Comparison of ENCODE assay signal across 29 mouse cellular contexts in the genomic region with DNA sequence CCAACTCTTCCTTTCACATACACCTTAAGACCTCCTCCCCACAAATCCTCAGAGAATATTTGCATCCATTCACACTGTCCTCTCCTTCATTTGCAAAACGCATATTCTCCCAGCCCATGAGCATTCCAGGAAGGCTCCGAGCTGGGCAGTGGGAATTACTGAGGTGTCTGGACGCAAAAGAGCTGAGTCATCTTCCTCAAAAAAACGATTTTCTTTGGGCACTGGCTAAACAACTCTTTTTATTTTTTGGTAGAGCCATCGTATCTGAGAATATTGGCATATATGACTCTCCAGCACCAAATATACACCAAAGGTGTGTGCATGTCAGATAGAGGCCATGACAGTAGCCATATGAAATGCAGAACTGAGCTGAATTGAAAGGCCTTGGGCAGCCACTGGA. TPM values are rescaled to one million over a fixed set of nuclear protein-coding genes. Genes with fewer than 3 reads are reported as not detected.
A peak's percentile ranks its signal among the peaks of the same experiment; 100 is the strongest.
DNase-seq lines count a peak whose midpoint lies in the region; TF ChIP-seq lines count a peak whose summit lies in the region.
"Had no signal": no experiment of that assay in that cellular context is flagged by ENCODE, and none has a peak within 500 bp of the region (broad histone marks: within the 10 kb centered on the region; RNA-seq: fewer than 3 reads in every experiment).

No protein-coding gene starts in this region.

- WGBS in heart, adult 2 months, result 36% methylated on average over 5 of the region's 5 CpGs

- H3K79me2 ChIP-seq in heart, adult 2 months (replicated peaks; ENCODE audit: control insufficient read depth, insufficient read depth, low read length), result peaks cover 2% of the 10 kb centered on the region; the same call in 1 of the 2 replicates
- peaks cover 76% of the 10 kb centered on the region for H3K79me2 ChIP-seq in C2C12 (ENCODE audit: control insufficient read depth, insufficient read depth)
- peaks cover 27% of the 10 kb centered on the region for H3K79me2 ChIP-seq in MEL (ENCODE audit: control insufficient read depth, insufficient read depth, low read length, poor library complexity)
- H3K79me2 ChIP-seq in myocyte (ENCODE audit: control insufficient read depth, insufficient read depth), result peaks cover 57% of the 10 kb centered on the region

- H3K4me3 ChIP-seq in heart, adult 2 months, result 0 out of 2 replicates have a peak overlapping the region, but pooled peaks have one; percentile 17
- H3K4me3 ChIP-seq in C2C12 (ENCODE audit: insufficient read depth, poor library complexity, severe bottlenecking) (peak overlapping the region; percentile 6), MEL (ENCODE audit: control insufficient read depth in 1 of 2, insufficient read depth in 1 of 2, low read depth in 2 of 2, low read length in 2 of 2) (no peak overlapping the region), myocyte (no peak overlapping the region)
- H3K4me3 ChIP-seq: embryonic facial prominence, embryonic 13.5 days; erythroblast, embryonic 14.5 days; hindbrain, embryonic 15.5 days; kidney, embryonic 15.5 days; layer of hippocampus, adult 2 months; left cerebral cortex, adult 2 months; limb, embryonic 12.5 days; midbrain, embryonic 10.5 days; midbrain, embryonic 15.5 days had no signal

- H3K9ac ChIP-seq in heart, adult 2 months (ENCODE audit: low read depth, low read length), result no peak overlapping the region
- H3K9ac ChIP-seq in MEL (ENCODE audit: control insufficient read depth, low read depth, low read length, poor library complexity, severe bottlenecking), result no peak overlapping the region
- H3K9ac ChIP-seq: embryonic facial prominence, embryonic 13.5 days; hindbrain, embryonic 15.5 days; kidney, embryonic 15.5 days; limb, embryonic 12.5 days; midbrain, embryonic 15.5 days had no signal

- peak overlapping the region; percentile 82 for H3K4me2 ChIP-seq in myocyte (ENCODE audit: low read depth)
- H3K4me2 ChIP-seq: hindbrain, embryonic 15.5 days; liver, embryonic 11.5 days; midbrain, embryonic 15.5 days had no signal

- DNase-seq in heart, adult 2 months, result no peak
- no peak for DNase-seq in heart, postnatal 25 days (ENCODE audit: low spot score)
- DNase-seq in MEL (ENCODE audit: low read depth, low spot score), result no peak
- no peak for DNase-seq in embryo, embryonic 9.5 days (ENCODE audit: extremely low spot score)
- no peak for DNase-seq in kidney, postnatal 25 days
- DNase-seq: adrenal gland, adult 8-10 months; cerebellum, adult 9-10 months; embryo, embryonic 11 days; heart, postnatal 4 days; kidney, adult 11 months; kidney, postnatal 36 days; lung, postnatal 10 days; right cerebral cortex, adult 18-20 months; spleen, adult 18-20 months; thymus, postnatal 14 days had no signal

- peaks cover 32% of the 10 kb centered on the region for H3K36me3 ChIP-seq in heart, adult 2 months (ENCODE audit: control insufficient read depth, insufficient read depth, low read length)
- H3K36me3 ChIP-seq in C2C12 (ENCODE audit: control insufficient read depth, insufficient read depth), result peaks cover 24% of the 10 kb centered on the region
- peaks cover 0 to 13% of the 10 kb centered on the region in 2 experiments; a peak in 1 of 4 replicates for H3K36me3 ChIP-seq in MEL (ENCODE audit: control insufficient read depth in 1 of 2, insufficient read depth in 2 of 2, low read length in 2 of 2)
- no peaks in the 10 kb centered on the region for H3K36me3 ChIP-seq in myocyte (ENCODE audit: control insufficient read depth, insufficient read depth)
- H3K36me3 ChIP-seq: hindbrain, embryonic 15.5 days; midbrain, embryonic 10.5 days; midbrain, embryonic 15.5 days had no signal

- H3ac ChIP-seq in C2C12 (ENCODE audit: control insufficient read depth, insufficient read length, low read depth), result no peak overlapping the region
- H3ac ChIP-seq in myocyte (ENCODE audit: control insufficient read depth, insufficient read length), result no peak overlapping the region

- peaks cover 18% of the 10 kb centered on the region for H3K4me1 ChIP-seq in heart, adult 2 months (ENCODE audit: control insufficient read depth, insufficient read depth, low read length)
- peaks cover 0 to 5% of the 10 kb centered on the region in 2 experiments for H3K4me1 ChIP-seq in MEL (ENCODE audit: control insufficient read depth in 1 of 2, insufficient read depth in 2 of 2, low read length in 2 of 2)

- H3K9me3 ChIP-seq in MEL (replicated peaks; ENCODE audit: insufficient read depth, low read length), result no peaks in the 10 kb centered on the region
- H3K9me3 ChIP-seq: embryonic facial prominence, embryonic 13.5 days; hindbrain, embryonic 15.5 days; kidney, embryonic 15.5 days; limb, embryonic 12.5 days; midbrain, embryonic 10.5 days; midbrain, embryonic 15.5 days had no signal

- no peak for TF ChIP-seq EP300 in heart, adult 2 months (IDR thresholded peaks at IDR 0.05; ENCODE audit: insufficient read depth, low read depth, low read length)
- no peak for TF ChIP-seq EP300 in MEL (IDR thresholded peaks at IDR 0.05; ENCODE audit: low read depth in 1 of 2, low read length in 2 of 2)

- TF ChIP-seq RAD21 in MEL (IDR thresholded peaks at IDR 0.05; ENCODE audit: low read depth, low read length), result no peak

- intact Hi-C loops in heart, adult 2 months (cut with DNase I), result no loop called here
- intact Hi-C loops in heart, postnatal 25 days (cut with DNase I), result no loop called here

- no peaks in the 10 kb centered on the region for H3K27me3 ChIP-seq in heart, adult 2 months (ENCODE audit: control insufficient read depth, insufficient read depth, low read length)
- no peaks in the 10 kb centered on the region for H3K27me3 ChIP-seq in C2C12 (ENCODE audit: control insufficient read depth, insufficient read depth, insufficient read length)
- no peaks in the 10 kb centered on the region for H3K27me3 ChIP-seq in MEL (ENCODE audit: control insufficient read depth in 1 of 2, insufficient read depth in 2 of 2, low read length in 2 of 2)
- H3K27me3 ChIP-seq in myocyte (ENCODE audit: control insufficient read depth, insufficient read depth, insufficient read length), result no peaks in the 10 kb centered on the region

- H3K79me3 ChIP-seq in C2C12 (ENCODE audit: low read depth), result peaks cover 57% of the 10 kb centered on the region

- H3K27ac ChIP-seq in heart, adult 2 months, result no peak overlapping the region; the same call in 1 of the 2 replicates
- H3K27ac ChIP-seq in MEL (ENCODE audit: control insufficient read depth, low read depth, low read length), result no peak overlapping the region
- H3K27ac ChIP-seq: embryonic facial prominence, embryonic 13.5 days; hindbrain, embryonic 15.5 days; kidney, embryonic 15.5 days; layer of hippocampus, adult 2 months; left cerebral cortex, adult 2 months; limb, embryonic 12.5 days; midbrain, embryonic 10.5 days; midbrain, embryonic 15.5 days had no signal

- TF ChIP-seq POLR2A in heart, adult 2 months (IDR thresholded peaks at IDR 0.05; ENCODE audit: insufficient read depth, low read depth, low read length), result no peak
- TF ChIP-seq POLR2A in MEL (IDR thresholded peaks at IDR 0.05; ENCODE audit: control insufficient read depth in 1 of 2, insufficient read depth in 1 of 2, low read depth in 1 of 2, low read length in 2 of 2, poor library complexity in 1 of 2), result no peak
- TF ChIP-seq POLR2A in myocyte (IDR thresholded peaks at IDR 0.05; ENCODE audit: insufficient read length, low read depth), result no peak

- no peak for TF ChIP-seq CTCF in heart, adult 2 months (IDR thresholded peaks at IDR 0.05)
- TF ChIP-seq CTCF in C2C12 (IDR thresholded peaks at IDR 0.05; ENCODE audit: control insufficient read depth, insufficient read depth, insufficient read length), result no peak
- TF ChIP-seq CTCF in MEL (IDR thresholded peaks at IDR 0.05 in 2 of 3, conservative IDR thresholded peaks at IDR 0.05 in 1 of 3; ENCODE audit: control insufficient read depth in 1 of 3, insufficient read depth in 1 of 3, low read depth in 2 of 3, low read length in 3 of 3, poor library complexity in 1 of 3, severe bottlenecking in 1 of 3), result no peak

TF ChIP-seq in C2C12, 6 proteins besides CTCF, POLR2A, EP300 and RAD21 (continues in another document):
- TF ChIP-seq MYOG (IDR thresholded peaks at IDR 0.05; ENCODE audit: control insufficient read depth, extremely low read depth, insufficient read length) (no peak), USF1 (IDR thresholded peaks at IDR 0.05; ENCODE audit: low read depth) (no peak), MAX (IDR thresholded peaks at IDR 0.05) (no peak)

TF ChIP-seq in MEL, 35 proteins besides CTCF, POLR2A, EP300 and RAD21 (continues in another document):
- TF ChIP-seq NRF1 (IDR thresholded peaks at IDR 0.05; ENCODE audit: insufficient read depth, low read depth, low read length, poor library complexity, severe bottlenecking) (no peak), CHD1 (IDR thresholded peaks at IDR 0.05; ENCODE audit: low read depth, low read length) (no peak)

TF ChIP-seq in myocyte, 11 proteins besides CTCF, POLR2A, EP300 and RAD21 (continues in another document):
- TF ChIP-seq POLR2AphosphoS2 (IDR thresholded peaks at IDR 0.05; ENCODE audit: insufficient read length, low read depth) (no peak), E2F4 (IDR thresholded peaks at IDR 0.05; ENCODE audit: insufficient read depth) (no peak), REST (IDR thresholded peaks at IDR 0.05; ENCODE audit: insufficient read depth, insufficient read length) (no peak), CEBPB (IDR thresholded peaks at IDR 0.05; ENCODE audit: insufficient read depth, poor library complexity, severe bottlenecking) (no peak)

RNA-seq across cellular contexts. Expression of a gene that starts 4.9 kb away (rescaled TPM):
- total RNA-seq in heart, adult 2 months (2021), result 10 to 100 TPM; 19.0 to 23.3 TPM
- polyA plus RNA-seq in heart, adult 2 months (2012; rRNA removed), result 7.9 and 12.1 TPM in 2 replicates
- total RNA-seq in heart, postnatal 25 days (2021), result 10 to 100 TPM; 22.3 to 30.5 TPM
- polyA plus RNA-seq in C2C12 (2012; fragmentation: generic; extraction: Trizol) (23.0 TPM), MEL (2012; ENCODE audit: insufficient read depth in 1 of 2, insufficient read length in 2 of 2, low read depth in 1 of 2, low replicate concordance in 2 of 2, missing spikeins in 1 of 2) (1 to 10 TPM in 1 of 2 experiments, not detected in 1; 4.8 TPM), myocyte (2012; fragmentation: generic; extraction: Trizol) (10.7 TPM)
- total RNA-seq in MEL (2012; rRNA removed), result 3.3 and 4.3 TPM in 2 replicates
- polyA plus RNA-seq: erythroblast, embryonic 14.5 days had no signal

RNA-seq across cellular contexts. Expression of a gene that starts 38.9 kb away (rescaled TPM):
- total RNA-seq in heart, adult 2 months (2021), result 1 to 10 TPM; 1.0 to 1.4 TPM
- 1.8 and 3.2 TPM in 2 replicates for polyA plus RNA-seq in heart, adult 2 months (2012; rRNA removed)
- total RNA-seq in heart, postnatal 25 days (2021), result 1 to 10 TPM; 1.3 to 1.7 TPM
- polyA plus RNA-seq in C2C12 (2012; fragmentation: generic; extraction: Trizol), result 5.3 TPM
- not detected in 2 replicates for total RNA-seq in MEL (2012; rRNA removed)
- not detected for polyA plus RNA-seq in MEL (2012; ENCODE audit: insufficient read depth in 1 of 2, insufficient read length in 2 of 2, low read depth in 1 of 2, low replicate concordance in 2 of 2, missing spikeins in 1 of 2)
- 5.4 TPM for polyA plus RNA-seq in myocyte (2012; fragmentation: generic; extraction: Trizol)
- total RNA-seq: megakaryocyte progenitor cell, adult 5-6 weeks; neutrophil, adult 5-6 weeks had no signal

RNA-seq across cellular contexts. Expression of a gene that starts 46.2 kb away (rescaled TPM):
- 100 to 1,000 TPM; 110 to 128 TPM for total RNA-seq in heart, adult 2 months (2021)
- 151 TPM in 2 replicates for polyA plus RNA-seq in heart, adult 2 months (2012; rRNA removed)
- 100 to 1,000 TPM; 109 to 115 TPM for total RNA-seq in heart, postnatal 25 days (2021)
- polyA plus RNA-seq in C2C12 (2012; fragmentation: generic; extraction: Trizol) (66.1 TPM), MEL (2012; ENCODE audit: insufficient read depth in 1 of 2, insufficient read length in 2 of 2, low read depth in 1 of 2, low replicate concordance in 2 of 2, missing spikeins in 1 of 2) (10 to 100 TPM in 1 of 2 experiments, not detected in 1; 59.5 TPM), myocyte (2012; fragmentation: generic; extraction: Trizol) (36.2 TPM)
- 64.9 and 66.2 TPM in 2 replicates for total RNA-seq in MEL (2012; rRNA removed)

Comparison
In these comparisons a context has a peak if more than half of its experiments do, and no peak if none do; other contexts are left out.
1. H3K4me3 ChIP-seq: peak in heart, adult 2 months (single experiment) and C2C12 (single experiment); none in MEL (0 of 2) and myocyte (single experiment).